Mouse (Mus musculus): ENCODE measurements around the gene Jmjd8.
A peak's percentile ranks its signal among the peaks of the same experiment; 100 is the strongest.

The Jmjd8 gene

GRCm38 (mm10) chr17:25808789-25809605 is 19.7 kb upstream of the Jmjd8 start, which contains the start of gene Fbxl16:
TSS of gene Fbxl16 (plus strand) at chr17:25809085.
- DNase-seq = peak; percentile 80

- DNase-seq = no peak
Measured at GRCm38 (mm10) chr17:25809606-25810340, 18.9 kb upstream of the Jmjd8 start.

- DNase-seq = no peak
Measured at GRCm38 (mm10) chr17:25810890-25811289, 17.8 kb upstream of the Jmjd8 start.

- peak; percentile 85 for DNase-seq
Measured at GRCm38 (mm10) chr17:25813471-25813870, 15.2 kb upstream of the Jmjd8 start.

GRCm38 (mm10) chr17:25817662-25818061 is 11.0 kb upstream of the Jmjd8 start:
- DNase-seq = no peak

- no peak for DNase-seq
Measured at GRCm38 (mm10) chr17:25818851-25819780, 9.6 kb upstream of the Jmjd8 start.

GRCm38 (mm10) chr17:25823452-25823851 is 5.2 kb upstream of the Jmjd8 start, which contains the start of gene Wdr24:
TSS of gene Wdr24 (plus strand) at chr17:25823627.
- DNase-seq = peak; percentile 81

- DNase-seq = no peak
Measured at GRCm38 (mm10) chr17:25824362-25825142, 4.1 kb upstream of the Jmjd8 start.

- no peak for DNase-seq
Measured at GRCm38 (mm10) chr17:25825311-25825710, 3.4 kb upstream of the Jmjd8 start.

GRCm38 (mm10) chr17:25825984-25826570 is 2.6 kb upstream of the Jmjd8 start:
- no peak for DNase-seq

- no peak for DNase-seq
Measured at GRCm38 (mm10) chr17:25827011-25827410, 1.7 kb upstream of the Jmjd8 start.

GRCm38 (mm10) chr17:25827546-25828222 is 983 bp upstream of the Jmjd8 start:
- DNase-seq = no peak

- DNase-seq = peak; percentile 33
Measured at GRCm38 (mm10) chr17:25828223-25828594, 458 bp upstream of the Jmjd8 start.

GRCm38 (mm10) chr17:25829558-25830017 is 921 bp downstream of the Jmjd8 start:
- DNase-seq = no peak

GRCm38 (mm10) chr17:25830200-25830753 is 1.6 kb downstream of the Jmjd8 start:
- DNase-seq = no peak

- DNase-seq = no peak
Measured at GRCm38 (mm10) chr17:25830806-25831431, 2.3 kb downstream of the Jmjd8 start.

- peak; percentile 31 for DNase-seq
Measured at GRCm38 (mm10) chr17:25831451-25832281, 3.0 kb downstream of the Jmjd8 start.

- peak; percentile 100 for DNase-seq
Measured at GRCm38 (mm10) chr17:25832436-25833290, 4.0 kb downstream of the Jmjd8 start.
